Mouse (Mus musculus) heart, adult 2 months (tissue): ENCODE measurements around the gene Slc9a9.

Experiments
- CTCF ChIP-seq: fragments of 200-600 bp; IDR thresholded peaks from 2 replicates; pipeline ENCODE4 v1.8.1; 2022; ENCODE audit warnings: antibody characterized with exemption, mild to moderate bottlenecking, moderate library complexity
- EP300 ChIP-seq: fragments of 200-500 bp; IDR thresholded peaks from 2 replicates; pipeline ENCODE4 v1.6.1; 2011; ENCODE audit warnings: low read depth, low read length, control low read depth; ENCODE audit not compliant: insufficient read depth
- POLR2A ChIP-seq: fragments of 200-500 bp; IDR thresholded peaks from 2 replicates; pipeline ENCODE4 v1.6.1; 2011; ENCODE audit warnings: mild to moderate bottlenecking, low read depth, low read length, control low read depth; ENCODE audit not compliant: insufficient read depth

- no peak for TF ChIP-seq CTCF
- no peak for TF ChIP-seq EP300
- TF ChIP-seq POLR2A = no peak
Observed at GRCm38 (mm10) chr9:94815518-94815917, 145.8 kb downstream of the Slc9a9 start.
